Mouse (Mus musculus) urinary bladder, postnatal 10 days (tissue): ENCODE data around the gene Enho.

ENCODE experiments used
- DNase-seq: peaks from one replicate; pipeline ENCODE4 v3.0.0; 2022; ENCODE audit warnings: low spot score

Enho gene

DNA sequence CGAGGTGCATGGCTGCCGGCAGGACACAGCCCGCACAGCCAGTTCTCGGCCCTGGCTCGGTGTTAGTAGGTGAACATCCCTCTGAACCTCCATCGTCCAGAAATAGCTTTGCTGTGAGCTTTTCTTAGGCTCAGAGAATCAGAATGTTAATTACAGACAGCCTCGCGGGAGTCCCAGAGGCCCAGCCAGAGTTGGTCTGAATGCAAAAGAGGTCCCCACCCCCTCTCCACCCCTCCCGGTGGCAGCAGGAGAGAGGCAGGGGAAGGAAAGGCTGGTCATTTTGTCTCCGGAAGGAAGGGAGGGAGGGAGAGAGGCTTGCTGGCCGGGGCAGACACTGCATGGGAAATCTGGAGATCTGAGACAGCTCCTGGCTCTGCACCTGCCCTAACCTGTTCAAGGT lies 8.7 kb downstream of the Enho start:
- no peak for DNase-seq

DNA sequence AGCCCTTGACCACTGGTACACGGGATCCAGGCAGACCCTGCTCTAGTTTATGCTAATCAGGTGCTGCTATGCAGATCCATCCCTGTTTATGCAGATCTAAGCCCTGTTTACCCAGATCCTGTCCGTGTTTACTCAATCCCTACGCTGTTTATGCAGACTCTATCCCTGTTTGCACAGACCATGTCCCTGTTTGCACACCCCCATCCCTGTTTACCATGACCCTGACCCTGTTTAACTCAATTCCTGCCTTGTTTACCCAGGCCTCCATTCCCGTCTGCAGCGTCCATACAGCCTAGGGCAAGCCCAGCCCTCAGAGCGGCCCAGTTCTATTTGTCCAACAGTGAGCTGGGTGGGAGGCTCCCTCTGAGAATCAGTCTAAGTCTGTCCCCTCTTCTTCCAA lies 9.9 kb downstream of the Enho start:
- no peak for DNase-seq

DNA sequence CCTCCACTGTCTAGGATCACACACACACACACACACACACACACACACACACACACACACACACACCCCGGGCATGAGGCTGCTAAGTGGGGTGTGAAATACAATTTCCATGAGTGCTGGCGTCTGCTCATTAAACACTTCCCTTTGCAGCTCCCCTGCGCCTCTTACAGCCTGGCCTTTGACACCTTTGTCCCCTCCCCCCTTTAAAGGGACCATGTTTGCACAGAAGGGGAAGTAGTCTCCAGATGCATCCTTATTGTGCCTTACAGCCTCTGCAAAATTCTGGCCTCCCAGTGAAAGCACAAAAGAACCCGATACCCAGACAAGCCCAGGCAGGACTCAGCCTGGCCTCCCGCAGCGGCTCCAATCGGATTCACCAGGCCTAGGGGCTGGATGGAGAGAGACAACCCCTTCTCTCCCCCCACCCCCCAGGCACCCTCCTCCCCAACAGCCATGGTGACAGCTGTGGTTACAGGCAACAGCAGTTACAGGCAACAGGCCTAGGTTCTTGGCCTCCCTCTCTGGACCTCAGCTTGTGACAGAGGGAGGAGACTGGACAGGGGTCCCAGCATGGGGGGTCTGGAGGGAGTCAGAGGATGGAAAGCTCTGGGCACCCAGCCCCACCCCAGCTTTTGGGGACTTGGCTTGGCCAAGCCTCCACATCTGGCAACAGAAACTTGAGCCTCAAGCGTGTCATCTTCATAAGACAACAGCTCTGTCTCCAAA lies 11.8 kb downstream of the Enho start:
- DNase-seq, result no peak

DNA sequence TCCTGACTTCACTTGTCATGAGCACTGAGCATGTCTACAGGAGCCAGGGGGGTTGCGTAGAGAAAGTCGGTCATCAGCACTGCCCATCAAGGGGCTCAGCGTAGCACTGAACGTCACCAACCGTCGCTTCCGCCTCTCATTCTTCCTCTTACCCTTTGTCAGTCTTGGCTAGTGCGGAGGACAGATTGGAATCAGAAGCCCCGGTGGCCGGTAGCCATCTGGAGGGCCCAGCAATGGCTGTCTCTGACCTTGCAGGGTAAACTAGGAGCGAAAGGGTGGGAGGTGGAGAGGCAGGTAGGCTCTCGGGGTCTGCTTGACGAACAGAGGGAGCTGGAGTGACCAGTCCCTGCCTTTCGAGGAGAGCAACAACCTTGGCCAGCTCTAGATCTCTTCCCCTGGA lies 18.1 kb downstream of the Enho start:
- no peak for DNase-seq

DNA sequence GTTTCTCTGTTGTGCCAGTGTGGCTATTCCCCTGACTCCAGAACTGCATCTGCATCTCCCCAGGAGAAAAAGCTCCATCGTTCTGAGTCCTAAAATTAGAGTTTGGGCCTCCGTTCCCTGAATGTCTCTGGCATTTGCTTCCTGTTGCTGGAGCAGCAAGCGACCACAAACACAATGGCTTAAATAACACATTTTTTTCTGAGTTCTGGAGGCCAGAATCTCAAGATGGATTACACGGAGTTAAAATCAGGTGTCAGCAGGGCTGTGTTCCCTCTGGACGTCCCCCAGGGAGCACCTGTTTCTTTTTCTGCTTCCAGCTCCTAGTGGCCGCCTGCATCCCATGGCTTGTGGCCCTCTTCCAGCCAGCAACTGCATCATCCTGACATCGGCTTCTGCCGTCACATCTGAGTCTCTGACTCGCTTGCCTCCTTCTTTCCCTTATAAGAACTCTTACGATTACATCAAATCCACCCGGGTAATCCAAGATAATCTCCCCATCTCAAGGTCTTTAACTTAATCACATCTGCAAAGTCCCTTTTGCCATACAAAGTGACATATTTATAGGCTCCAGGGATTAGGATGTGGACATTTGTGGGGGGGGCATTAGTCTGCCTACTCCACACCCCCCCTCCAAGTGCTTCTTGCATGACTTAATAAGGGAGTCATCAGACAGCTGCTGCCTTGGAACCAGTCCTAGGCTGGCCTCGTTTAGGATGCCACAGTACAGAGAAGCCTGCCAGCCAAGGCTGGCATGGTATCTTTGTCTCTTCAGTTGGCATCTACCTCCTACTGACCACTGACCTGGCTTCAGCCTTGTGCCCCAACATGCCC lies 21.0 kb downstream of the Enho start:
- DNase-seq, result no peak

DNA sequence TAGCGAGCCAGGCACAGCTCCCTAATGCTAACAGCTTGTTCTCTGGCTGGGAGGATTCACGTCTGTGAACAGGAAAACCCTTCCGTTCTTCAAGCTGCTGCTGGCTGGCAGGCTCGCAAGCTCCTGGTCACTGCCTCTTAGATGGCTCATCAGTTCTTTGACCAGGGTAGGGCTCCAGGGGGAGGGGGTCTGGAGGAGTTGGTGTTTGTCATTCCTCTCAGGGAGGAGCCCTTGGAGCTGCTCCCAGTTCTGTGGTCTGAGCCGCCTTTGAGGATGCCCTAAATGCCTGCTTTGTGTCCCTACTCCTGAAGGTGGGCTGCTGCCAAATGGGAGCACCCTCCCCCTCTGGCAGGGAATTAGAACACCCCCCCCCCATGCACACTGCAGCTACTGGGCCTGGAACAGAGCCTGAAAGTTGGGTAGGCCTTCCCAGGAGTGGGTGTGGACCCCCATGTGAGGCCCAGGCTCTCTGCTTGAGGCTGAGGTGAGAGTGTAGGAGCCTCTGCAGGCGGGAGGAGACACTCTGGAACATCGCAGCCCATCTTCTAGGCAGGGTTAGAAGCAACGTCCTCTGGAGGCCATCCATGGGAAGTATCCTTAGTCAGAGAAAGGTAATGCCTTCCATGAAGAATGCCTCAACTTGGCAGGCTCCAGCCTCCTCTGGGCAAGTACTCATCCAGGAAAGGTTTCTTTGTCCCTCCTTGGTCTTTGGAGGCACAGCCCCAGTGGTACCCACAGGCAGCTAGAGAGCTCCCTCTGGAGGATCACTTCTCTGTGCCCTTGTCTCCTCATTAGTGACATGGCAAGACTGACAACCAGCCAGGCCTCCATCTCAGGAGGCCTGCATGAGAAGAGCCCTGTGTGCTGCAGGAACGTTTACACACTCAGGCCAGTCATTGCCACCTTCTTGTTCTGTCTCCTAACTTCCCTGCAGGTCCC lies 24.2 kb downstream of the Enho start:
- no peak for DNase-seq

DNA sequence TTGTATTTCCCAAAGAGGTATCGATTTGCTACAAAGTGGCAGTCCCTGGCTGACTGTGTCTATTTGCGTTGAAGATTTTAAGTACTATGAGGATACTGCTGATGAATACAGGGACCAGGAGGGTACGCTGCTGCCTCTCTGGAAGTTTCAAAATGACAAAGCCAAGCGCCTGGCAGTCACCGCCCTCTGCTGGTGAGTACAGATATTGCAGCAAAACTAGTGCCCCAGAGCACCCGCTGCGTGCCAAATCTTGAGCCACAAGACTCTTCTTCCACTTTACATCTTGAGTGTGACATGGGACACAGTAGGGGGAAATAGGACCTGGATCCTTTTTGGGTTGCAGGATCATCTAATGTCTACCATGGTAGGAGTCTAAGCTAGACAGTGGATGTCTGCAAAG lies 26.0 kb downstream of the Enho start:
- peak; percentile 52 for DNase-seq

DNA sequence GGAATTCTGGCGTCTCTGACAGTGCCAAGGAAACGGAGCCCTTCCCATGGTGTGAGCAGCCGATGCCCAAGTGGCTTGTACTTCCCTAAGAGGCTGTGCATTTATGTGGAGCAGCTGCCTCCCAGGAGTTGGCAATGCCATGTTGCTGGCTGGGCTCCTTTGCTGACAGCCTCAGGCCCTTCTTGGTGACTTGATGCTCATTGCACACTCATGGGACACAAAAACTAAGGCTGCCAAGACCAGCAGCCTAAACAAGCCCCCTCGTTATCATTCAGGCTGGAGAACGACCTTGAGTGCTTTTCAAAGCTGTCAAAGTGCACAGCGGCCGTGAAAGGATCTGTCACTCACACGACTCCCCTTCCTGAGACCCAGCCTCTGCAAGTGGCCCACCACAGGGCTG lies 28.0 kb downstream of the Enho start:
- no peak for DNase-seq

DNA sequence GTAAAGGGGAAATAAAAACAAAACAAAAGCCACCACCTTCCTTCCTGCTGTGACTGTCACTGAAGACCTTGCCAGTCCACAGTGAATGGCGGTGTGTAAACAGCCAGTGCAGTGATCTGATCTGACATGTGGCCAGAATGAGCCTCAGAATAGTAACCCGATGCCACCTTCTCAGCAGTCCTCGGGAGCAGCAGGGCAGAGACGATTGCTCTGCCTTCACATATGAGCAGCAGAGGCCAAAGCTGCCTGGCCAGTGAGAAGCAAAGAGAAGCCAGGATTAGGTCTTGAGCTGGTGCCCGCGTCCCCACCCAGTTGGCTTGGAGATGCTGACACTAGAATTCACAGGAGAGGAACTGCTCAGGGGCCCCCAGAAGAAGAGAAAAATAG lies 29.5 kb downstream of the Enho start:
- DNase-seq, result no peak

DNA sequence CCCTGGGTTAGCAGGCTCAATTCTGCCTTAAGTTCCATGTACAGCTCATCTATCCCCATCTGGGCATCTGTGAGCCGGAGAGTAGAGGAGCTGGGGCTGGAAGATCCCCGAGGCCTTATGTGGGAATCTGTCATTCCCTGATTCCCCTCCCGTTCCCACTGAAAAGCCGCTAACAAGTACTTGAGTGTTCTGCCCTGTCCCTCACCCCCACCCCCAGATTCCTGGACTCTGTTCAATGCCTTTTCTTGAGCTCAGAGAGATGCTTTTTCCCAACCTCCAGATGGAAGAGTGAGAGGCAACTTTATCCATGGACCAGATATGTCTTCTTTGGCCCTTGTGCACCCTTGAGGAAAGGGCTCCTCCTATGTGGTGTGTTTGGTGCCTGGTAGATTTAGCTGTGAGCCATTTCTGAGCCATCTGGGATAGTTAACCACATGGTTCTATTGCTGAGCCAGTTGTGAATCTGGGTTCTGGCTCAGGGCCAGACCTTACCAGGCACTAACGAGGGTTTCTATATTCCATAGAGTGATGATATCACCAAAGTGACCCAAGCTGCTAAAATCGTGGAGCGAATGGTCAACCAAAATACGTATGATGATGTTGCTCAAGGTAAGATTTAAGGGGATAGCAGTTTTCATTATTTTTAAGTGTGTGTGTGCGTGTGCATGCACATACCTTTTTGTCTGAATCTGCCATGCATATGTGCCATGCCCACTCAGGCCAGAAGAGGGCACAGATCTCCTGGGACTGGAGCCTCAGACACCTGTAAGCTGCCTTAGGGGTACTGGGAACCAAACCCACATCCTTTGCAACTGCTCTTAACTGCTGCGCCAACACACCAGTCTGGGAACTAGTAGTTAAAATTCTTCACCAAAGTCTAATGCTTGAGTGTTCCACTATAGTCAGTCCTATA lies 30.2 kb downstream of the Enho start:
- no peak for DNase-seq

DNA sequence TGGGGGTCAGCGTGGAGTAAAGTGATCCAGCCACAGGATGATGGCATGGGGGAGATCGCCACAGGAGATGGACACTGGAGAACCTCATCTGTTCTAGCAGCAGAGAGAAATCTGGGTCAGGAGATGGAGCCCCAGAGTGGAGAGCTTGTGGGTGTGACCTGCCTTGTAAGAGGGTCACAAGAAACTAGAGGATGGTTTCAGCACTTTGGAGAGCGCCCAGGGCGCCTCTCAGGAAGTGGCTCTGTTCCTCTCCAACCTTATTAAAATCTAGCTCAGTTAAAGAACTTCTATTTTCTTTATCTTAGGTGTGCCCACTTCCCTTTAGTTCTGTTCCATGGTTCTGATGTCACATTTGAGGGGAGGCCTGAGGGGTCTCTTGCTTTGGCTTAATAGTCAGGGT lies 33.3 kb downstream of the Enho start:
- DNase-seq, result no peak

DNA sequence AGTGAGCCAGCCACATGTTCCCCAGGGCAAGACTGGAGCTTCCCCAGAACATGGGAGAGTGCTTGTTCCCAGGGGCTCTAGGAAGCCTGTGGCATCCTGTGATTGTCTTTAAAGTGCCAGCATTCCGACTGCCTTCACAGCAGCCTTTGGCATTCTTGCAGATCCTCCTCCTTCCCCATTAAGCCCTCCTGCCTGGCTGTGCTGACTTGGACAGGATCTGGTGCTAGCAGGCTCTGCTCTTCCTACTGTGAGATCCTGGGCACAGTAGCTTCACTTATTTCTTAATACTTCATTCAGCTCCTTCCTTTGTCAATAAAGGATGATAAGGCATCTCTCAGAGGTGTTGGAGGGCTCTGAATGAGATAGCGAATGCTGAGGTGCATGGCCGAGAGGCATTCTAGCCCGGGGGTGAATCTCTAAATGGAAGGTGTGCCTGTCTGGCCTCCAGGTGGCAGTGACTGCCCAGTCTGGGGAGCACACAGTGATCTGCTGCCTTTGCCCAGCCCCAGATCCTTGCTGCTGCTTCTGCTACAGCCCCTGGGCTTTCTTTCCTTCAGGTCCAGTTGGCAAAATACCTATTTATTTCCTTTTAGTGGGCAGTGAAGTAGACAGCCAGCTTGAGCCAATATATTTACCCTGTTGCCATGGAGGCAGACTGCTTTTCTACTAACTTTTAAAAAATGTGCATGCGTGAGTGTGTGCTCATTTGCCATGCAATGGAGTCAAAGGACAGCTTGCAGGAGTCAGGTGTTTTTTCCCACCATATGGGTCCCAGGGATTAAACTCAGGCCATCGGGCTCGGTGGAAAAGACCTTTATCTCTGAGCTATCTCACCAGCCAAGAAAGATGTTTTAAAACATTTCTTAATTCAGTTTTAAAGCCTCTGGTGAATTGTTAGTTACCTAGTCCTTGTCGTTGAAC lies 35.4 kb downstream of the Enho start:
- no peak for DNase-seq

DNA sequence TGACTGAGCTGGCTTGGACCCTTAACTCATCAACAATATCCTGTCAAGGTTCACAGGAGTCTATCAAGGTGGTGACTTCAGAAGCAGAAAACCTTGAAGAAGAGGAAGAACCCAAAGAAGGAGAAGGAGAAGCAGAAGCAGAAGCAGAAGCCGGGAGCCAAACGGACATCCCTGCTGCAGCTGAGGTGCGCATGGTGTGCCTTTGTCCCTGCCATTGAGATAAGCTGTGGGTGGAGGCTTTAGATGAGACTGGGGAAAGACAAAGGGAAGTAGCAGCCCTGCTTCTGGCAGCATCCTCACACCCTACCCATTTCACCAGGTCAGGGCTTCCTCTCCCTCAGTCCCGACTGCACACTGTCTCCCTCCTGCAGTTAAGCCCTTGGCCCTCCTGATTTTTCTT lies 37.3 kb downstream of the Enho start:
- no peak for DNase-seq
